Mouse (Mus musculus): ENCODE measurements around the gene Smim27.
A peak's percentile ranks its signal among the peaks of the same experiment; 100 is the strongest.
"Not testable (repeated sequence)": the region's sequence is repeated elsewhere in the genome, so short reads cannot be mapped to it uniquely, and the experiment has no call there.

Gene Smim27

DNA sequence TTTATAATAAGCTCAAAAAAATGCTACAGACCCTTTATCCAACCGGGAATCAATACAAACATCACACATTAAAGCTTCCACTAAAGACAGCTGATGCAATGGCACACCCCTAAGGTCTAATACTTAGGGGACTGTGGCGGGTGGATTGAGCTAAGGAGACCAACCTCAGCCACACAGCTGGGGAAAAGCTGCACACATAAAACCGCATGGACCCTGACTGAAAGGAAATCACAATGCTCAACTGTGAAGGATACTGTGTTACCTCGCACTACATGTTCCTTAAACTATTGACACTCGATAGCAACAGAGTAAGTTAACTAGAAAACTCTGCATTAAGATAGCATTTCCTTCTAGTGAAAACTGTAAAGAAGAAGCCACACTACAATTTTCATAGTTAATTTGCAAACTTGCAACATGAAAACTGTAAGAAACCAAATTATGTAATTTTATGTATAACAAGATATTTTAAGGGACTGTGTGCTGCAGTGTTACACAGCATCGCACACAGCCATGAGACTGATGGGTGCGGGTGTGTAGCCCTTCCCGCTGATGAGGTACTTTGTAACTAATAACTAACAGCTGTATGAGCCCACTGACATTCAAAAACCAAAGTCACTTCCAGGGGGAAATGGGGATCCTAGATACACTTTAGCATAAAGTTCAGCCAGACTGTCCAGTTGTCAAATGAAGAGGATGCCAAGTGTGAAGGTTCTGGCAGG lies 14.8 kb upstream of the Smim27 start:
- no peak for DNase-seq (ENCODE audit: inconsistent ontology term)

DNA sequence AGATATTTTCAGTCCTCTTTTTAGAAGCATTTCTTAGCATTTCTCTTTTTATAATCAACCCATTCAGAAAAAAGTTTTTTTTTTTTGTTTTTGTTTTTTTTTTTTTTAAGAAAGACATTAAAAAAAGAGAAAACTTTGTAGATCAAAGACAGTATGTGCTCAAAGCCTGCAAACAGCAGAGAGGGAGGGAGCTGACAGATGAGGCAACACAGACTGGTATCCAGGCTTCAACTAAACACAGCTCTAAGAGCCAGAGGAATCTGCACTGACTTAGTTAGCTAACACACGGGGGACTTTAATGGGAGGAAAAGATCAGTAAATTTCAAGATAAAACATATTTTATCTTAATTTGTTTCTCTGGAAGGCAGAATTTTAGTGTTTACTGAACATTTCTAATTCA lies 5.1 kb upstream of the Smim27 start:
- no peak for DNase-seq (ENCODE audit: inconsistent ontology term)

DNA sequence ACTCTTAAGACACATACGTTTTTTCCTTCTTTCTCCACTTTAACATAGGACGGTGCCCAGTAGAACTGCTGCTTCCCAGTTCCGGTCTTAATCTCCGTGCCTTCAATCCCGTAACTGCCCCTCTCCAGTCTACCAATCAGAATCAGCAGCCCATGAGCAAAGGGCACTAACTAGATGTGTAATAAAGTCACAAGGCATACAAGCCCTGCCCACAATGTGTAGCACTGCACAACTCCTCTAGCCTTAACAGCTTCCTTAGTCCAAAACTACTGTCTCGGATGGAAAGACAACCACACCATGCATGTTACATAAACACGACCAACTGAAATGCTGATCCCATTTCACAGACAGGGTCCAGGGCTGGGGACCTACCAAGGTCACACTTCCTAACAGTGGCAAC lies 1.7 kb upstream of the Smim27 start:
- DNase-seq (ENCODE audit: inconsistent ontology term), result peak; percentile 12

DNA sequence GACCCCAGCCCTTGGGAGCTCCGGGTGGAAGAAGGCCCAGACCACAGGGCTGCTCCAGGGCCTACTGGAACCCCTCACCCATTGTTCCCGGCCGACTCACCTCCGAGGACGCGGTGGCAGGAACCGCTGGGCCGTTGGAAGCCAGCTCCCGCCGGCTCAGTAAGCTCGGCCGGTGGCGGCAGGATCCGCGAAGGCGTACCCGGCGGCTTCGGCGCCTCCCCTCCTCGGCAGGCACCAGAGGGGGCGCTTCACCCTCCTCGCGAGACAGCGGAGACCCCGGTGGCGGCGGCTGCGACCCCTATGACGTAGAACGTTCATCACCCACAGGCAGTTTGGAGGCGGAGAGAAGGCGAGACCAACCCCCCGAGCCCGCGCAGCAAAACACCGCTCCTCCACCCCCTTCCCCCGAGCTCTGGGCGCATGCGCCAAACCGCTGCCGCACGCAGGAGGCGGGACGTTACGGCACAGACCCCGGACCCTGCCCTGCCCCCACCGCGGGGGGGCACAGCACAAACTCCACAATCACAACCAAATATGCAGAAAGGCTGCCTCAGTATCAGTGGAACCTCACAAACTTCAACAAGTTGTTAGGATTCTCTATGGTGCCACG lies 1.1 kb upstream of the Smim27 start:
- DNase-seq (ENCODE audit: inconsistent ontology term), result peak; percentile 95

DNA sequence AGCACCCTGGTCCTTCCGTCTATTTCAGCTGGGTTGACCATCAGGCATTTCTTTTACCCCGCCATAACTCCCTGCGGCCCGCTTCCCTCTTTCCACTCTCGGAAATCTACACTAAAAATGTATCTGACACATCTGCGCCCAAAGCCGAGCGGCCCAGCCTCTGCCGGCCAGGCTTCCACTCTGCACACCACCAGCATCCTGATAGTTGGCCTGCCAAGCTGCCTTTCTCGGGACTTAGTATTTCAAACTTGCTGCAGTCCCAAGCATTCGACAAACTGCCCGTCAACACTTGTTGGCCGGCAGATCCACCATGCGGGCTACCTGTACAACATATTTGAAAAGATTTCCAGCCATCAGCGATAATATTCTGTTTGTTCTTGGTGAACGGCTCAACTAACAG lies 544 bp upstream of the Smim27 start:
- DNase-seq (ENCODE audit: inconsistent ontology term), result peak; percentile 63

DNA sequence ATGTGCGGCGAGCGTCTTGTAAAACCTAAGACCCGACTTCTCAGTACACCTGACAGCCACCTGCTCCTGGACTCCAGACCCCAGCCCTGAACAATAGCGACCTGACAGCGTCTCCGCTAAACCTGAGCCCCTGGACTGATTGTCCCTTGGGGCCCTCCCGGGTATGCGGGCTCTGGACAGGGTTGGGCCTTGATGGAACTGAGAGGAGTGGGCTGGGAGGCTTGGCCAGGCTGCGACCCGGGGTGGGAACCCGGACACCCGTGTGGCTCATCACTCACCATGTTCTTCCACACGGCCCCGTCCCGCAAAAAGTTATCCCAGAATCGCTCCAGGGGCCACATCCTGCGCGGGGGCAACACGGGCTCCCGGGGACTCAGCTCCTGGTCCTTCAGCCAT lies 9.5 kb downstream of the Smim27 start:
- no peak for DNase-seq (ENCODE audit: inconsistent ontology term)

DNA sequence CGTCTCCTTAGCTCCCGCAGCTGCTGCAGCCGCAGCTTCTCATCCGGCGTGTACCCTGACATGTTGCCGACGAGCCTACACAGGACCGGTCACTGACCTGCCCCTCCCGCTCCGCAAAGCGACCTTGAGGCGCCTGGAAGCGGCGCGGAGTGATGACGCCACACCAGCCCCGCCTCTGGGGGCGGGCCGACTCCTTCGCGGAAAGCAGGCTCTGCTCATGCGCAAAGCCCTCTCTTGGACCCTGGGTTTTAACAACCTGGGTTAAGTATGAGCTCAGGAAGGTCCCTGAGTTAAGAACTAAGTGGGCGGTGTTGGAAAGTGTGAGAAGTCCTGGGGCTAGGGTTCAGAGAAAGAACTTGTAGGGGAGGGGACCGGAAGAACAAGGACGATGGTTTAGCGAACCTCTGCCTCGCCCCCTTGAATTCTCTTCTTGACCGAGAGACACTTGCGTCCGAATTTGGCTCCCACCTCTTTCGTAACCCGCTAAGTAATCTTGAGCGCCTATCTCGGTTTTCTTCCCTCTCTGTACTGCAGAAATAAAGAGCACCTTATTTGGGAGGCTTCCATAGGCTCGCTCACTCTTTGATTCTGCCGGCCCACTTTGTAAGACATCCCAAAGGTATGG lies 10.0 kb downstream of the Smim27 start, which contains the start of gene Ndufb6:
Gene Ndufb6, minus strand, starts transcription at position 146 of the 625 bp plus-strand sequence.
- peak; percentile 96 for DNase-seq (ENCODE audit: inconsistent ontology term)

DNA sequence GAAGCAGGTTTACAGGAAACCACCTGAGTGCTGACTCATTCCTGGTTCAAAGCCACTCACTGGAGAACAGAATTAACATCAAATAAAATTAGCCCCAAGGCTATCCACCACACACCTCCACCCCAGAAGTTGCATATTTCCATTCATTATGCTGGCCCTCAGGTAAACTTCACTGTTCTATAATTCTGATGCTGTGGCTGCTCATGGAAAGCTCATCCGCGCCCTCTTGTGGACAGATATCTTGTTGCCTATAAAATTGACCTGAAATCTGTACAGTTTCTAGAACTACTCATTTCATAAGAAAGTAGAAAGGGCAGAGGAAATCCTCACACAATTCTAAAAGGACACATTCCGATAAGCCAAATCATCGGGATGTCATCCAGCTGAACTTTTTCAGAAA lies 16.2 kb downstream of the Smim27 start:
- DNase-seq (ENCODE audit: inconsistent ontology term), result peak; percentile 43

DNA sequence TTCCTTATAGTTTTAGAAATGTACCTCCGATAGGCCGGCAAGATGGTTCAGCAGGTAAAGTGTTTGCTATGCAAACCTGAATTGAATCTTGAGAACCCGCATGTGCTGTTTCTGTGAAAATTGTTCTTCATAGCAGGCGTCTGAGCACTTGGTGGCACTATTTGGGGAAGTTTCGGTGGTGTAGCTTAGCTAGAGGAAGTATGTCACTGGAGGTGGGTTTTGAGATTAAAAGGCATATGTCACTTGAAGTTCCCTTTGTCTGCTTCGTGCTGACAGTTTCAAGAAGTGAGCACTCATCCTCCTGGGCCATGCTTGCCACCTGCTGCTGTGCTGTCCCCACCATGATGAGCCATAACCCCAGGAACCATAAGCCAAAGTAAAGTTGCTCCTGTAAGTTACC lies 18.0 kb downstream of the Smim27 start:
- DNase-seq (ENCODE audit: inconsistent ontology term), result no peak

DNA sequence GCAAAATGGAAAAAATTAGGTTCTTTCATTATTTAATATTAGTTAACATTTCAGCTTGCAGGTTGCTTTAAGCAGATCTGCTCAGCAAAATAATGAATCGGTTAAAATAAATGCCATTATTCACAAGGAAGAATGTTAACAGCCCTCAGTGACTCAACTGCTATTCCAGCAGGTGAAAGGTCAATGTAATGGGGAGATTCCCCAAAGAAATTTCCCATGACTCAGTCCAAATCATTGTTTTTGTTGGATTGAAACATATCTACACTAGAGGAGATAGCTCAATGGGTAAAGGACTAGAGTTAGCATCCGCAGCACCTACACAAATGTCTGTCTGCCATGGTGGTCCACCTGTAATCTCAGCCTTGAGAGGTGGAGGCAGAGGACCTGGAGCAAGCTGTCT lies 19.7 kb downstream of the Smim27 start:
- peak; percentile 49 for DNase-seq (ENCODE audit: inconsistent ontology term)

DNA sequence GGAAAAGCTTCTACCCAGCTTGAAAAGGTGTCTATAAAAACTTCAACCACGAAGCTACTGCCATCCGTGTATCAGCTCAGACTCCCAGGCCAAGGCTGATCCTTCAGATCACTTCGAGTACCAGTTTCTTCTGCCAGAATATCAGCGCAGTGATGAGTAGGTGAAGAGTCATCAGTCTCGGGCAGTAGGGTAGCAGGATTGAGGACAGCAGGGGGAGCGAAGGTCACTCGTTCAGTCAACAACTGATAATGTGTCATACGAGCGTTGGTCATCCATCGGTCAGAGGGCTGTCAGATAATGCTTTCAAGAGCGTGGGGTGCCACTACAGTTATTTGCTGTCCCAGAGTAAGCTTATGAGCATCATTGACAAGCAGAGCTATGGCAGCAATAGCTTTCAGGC lies 22.1 kb downstream of the Smim27 start:
- DNase-seq (ENCODE audit: inconsistent ontology term), result not testable (repeated sequence)

DNA sequence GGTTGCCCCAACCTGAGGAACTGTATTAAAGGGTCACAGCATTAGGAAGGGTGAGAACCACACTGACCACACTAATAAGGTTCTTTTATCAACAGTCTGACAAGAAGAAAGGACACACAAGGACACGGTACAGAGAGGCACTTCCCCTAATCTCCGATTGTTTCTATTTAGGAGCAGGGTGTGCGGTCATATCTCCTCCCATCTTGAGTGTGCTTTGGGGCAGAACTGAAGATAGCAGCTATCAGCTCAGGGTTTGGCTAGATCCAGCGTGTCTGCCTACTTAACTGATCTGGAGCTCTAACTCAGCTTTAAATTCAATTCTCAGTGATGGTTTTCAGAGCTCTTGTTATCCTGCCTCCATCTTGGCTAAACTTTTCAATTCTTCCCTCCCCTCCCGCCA lies 29.8 kb downstream of the Smim27 start:
- DNase-seq (ENCODE audit: inconsistent ontology term), result no peak

DNA sequence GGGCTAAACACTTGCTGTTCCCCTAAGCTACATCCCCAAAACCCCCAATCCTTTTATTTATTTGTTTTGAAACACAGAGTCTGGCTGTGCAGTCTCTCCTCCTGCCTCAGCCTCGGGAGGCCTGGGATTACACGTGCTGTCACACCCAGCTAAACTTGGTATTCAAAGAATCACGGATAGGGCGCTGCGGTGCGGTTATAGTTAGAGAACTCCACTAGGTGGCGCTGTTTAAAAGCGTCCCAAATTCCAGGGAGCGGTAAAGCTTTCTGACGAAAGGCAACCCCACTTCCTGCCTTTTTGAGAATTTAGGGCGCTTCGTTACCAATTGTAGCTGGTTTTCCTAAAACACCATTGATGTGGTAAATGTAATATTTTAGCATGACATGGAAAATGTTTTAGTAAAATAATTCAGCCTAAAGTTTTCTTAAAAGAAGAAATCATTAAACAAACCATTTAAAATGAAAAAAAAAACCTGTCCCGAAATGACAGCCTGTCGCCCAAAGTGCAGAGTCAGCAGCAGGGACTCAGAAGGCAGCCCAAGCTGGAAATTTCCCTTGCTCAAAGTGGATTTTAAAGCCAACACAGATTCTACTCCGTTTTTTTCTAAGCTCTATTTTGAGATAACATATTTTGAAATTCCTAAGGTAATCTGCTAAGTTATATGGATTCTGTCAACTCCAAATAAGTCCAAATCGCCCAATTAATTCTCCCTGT lies 31.9 kb downstream of the Smim27 start:
- peak; percentile 78 for DNase-seq (ENCODE audit: inconsistent ontology term)

DNA sequence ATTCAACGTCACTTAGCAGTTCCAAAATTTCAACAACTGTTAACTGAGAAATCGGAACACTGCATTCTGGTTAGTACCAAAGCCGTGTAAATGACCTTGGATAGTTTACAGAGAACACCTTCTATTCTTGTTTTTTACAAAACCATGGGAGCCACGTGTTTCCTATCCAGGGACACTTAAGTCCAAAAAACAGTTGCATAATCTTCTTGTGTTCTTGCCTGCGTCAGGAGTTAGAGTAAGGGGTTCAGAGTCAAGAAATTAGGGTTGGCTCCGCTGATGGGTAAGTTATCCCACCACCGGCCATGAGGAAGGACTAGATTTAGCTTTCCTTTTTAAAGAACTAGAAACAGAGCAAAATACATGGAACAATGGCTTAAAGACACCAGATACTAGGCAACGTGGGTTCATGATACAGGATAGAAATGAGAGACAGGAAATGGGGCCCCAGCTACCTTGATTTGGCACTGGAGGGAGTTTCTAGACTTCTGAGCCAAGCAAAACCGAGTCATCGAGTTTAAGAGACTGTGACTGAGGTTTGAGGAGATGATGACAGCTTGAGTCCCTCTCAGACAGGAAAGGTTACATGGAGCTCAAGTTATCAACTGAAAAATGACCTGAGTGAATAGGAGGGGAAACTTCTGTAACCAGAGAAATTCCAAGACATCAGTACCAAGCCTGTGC lies 33.2 kb downstream of the Smim27 start:
- DNase-seq (ENCODE audit: inconsistent ontology term), result no peak

DNA sequence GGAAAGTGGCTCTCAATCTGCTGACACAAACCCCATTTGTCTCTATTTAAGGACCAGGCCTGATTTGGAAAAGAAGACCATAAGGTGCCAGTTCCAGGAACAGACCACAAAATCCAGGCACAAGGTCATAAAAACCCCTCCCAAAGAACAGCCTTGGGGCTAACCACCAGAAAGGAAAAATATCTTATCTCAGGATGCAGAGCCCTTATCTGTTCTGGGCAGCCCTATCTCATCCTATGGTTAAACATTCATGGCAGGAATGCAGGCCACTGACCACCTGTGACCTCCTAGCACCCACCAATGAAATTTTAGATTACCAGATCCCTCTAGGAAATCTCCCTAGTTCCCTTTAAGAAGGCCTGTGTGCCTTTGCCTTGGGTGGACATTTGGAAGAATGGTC lies 40.3 kb downstream of the Smim27 start:
- no peak for DNase-seq (ENCODE audit: inconsistent ontology term)

DNA sequence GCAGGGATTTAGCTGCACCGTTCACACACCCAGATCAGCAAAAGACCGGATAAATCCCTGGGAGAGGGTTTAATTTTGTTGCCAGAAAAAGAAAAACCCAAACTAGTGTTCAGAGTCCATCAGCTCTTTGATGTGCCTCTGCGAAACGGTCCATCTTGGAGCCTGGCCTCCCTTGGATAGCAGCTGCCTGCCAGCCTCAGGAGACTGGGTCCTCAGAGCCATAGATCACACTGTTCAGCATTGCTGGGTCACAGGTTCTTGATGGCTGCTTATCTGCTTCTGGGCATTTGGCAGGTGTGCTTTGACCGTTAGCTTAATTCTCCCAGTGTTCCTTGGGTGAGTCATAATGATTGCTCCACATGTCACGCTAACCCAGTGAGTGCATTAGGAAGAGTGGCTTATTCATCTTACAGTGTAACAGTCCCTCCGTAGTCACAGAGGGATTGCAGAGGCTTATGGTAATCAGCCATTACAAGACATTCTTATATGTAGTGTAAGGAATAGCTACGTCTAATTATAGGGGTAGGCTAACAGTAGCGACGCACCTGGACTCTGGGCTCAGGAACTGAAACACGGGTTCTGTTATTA lies 41.5 kb downstream of the Smim27 start:
- DNase-seq (ENCODE audit: inconsistent ontology term), result no peak

DNA sequence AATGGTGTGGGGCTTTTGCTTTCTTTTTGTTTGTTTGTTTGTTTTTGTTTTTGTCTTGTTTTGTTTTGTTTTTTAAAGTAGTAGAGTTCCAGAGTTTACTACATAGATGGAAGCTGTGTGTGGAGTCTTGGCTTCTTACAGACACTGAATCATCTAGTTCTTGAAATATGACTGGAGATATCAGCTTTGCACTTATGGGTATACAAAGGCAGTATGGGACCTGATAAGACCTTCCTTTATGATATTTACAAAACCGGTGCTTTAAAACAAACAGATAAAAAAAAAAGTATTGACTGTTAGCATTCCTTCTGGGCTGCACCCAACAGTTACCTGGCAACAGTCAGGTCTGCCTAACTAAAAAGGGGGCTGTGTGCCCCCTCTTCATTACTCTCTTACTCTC lies 42.8 kb downstream of the Smim27 start:
- no peak for DNase-seq (ENCODE audit: inconsistent ontology term)

DNA sequence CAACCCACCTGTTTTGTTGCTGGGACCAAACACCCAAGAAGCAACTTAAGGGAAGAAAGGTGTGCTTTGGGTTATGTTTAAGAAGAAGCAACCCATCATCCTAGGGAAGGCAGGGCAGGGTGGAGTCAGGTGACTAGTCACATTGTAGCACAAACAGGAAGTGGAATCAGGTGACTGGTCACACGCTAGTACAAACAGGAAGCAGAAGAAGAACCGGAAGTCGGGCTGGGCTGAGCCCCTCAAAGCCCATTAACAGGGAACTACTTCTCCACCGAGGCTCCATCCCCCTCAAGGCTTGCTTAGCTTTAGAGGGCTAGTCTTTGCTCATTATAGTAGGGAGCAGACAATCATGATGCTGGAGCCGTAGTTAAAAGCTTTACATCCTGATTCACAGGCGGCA lies 43.6 kb downstream of the Smim27 start:
- no peak for DNase-seq (ENCODE audit: inconsistent ontology term)

DNA sequence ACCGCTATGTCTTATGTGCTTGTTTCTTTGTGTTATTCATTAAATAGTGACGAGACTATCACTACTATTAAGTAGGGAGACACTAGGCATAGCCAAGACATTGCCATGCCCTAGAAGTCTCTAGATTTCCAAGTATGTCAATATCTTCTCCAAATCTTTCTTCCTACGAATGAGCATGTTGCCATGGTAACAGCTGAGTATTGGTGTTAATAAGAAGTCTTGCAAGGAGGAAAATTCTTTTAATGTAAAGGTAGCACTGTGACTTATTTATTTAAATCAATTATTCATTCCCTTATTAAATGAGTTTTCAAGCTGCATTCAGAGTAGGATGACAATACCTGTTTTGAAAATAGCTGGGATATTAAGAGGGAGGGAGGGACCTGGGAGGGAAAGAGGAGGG lies 48.0 kb downstream of the Smim27 start:
- DNase-seq (ENCODE audit: inconsistent ontology term), result no peak
